Mouse (Mus musculus) neutrophil, adult 5-6 weeks (primary cell): ENCODE results near the gene L2hgdh. TPM values are rescaled to one million over a fixed set of nuclear protein-coding genes. Genes with fewer than 3 reads are reported as not detected.

ENCODE experiments used
- ATAC-seq: fragments of 151-379, 151-347 bp; 2 replicates; pipeline ENCODE4 v1.8.0; 2017; ENCODE audit warnings: mild to moderate bottlenecking, moderate TSS enrichment; ENCODE audit not compliant: insufficient number of reproducible peaks, poor library complexity, low FRiP score, severe bottlenecking; ENCODE audit errors: extremely low read depth
- total RNA-seq: library from RNA; stranded (forward); fragments of 200-1000 nt; gene quantifications from 2 replicates; pipeline ENCODE4 v1.2.3, GENCODE M21; 2017

Gene L2hgdh
- 3.6 and 5.4 TPM in 2 replicates for total RNA-seq

DNA sequence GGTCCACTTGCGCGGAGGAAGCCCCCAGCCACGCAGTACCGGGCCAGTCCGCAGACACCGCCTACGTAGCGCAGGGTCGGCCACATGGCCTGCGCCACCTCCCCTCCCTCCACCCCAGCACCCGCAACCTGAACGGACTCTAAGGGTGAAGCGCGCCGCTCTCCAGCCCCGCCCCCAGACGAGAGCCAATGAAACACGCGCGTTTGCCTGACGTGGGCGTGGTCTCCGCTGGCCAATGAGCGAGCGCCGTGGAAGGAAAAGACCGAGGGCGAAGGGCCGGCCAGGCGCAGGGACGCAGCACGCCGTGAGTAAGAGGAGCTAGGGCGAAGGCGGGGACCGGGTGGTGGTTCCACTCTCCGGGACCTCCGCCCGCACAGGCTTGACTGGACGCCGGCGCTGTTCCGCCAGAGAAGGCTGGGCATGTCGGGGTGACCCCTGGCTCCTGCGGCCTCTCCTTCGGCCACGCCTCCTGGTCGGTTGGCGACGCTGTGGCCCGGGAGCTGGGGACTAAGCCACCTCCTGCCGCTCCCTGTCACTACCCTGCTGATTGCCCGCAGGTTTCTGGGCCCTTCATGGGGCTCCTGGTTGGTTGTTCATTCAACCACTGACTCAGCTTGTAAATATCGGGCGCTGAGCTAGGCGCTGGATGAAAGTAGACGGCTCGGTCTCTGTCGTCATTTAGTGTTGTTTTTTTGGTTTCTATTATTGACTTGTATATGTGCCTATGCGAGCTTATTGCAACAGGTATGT is at the start of gene L2hgdh, which contains the start of gene Atp5s:
L2hgdh (minus strand) TSS at position 163 of the 750 bp plus-strand sequence.
Atp5s (plus strand) TSS at position 240 of the 750 bp plus-strand sequence.
- ATAC-seq = peak; percentile 96

DNA sequence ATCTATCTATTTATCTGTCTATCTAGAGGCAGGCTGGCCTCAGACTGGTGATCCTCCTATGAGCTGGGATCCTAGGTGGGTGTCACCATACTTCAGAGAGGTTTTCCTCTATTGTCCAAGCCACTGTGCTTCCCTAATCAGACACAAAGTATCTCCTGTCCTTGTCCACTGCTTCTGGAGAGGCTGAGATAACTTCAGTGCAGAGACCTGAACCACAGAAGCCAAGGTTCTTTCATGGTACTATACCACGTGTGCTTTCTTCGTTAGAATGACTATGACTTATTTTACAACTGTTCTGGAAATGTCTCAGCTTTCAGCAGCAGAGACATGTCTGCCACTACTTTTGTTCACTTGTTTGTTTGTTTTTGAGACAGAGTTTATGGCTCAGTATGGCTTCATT is 44.2 kb upstream of the L2hgdh start:
- no peak for ATAC-seq

DNA sequence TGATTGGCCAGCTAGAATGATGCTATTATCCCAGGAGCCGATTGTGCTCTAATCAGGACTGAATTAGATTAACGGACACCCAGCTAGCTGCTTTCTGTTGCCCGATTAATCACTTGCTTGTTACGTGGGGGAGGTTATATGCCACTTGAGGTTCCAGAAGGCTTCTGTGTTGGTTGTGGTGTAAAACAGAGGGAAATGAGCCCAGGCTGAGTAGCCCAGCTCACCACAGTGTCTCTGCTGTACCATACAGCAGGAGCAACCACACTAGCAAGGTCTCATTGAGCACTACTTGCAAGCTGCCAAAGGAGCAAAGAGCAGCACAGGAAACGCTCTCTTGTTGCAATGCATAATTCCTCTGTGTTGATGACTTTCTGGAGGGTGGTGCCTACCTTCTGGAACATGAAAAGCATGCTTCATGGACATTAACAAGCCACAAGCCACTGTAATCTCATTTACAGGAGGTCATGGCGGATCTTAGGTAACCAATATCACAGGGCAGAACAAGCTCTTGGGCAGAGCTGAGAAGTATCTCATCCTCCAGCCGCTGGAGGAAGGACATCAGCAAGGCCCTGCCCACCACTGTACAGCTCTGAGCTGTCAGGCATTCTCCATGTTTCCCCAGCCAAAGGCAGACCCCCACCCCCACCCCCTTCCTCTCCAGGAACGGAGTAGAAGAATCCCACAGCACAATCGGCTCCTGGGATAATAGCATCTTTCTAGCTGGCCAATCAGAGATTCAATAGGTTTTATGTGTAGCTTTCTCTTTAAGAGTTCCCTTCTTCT is 43.0 kb upstream of the L2hgdh start:
- ATAC-seq = no peak

DNA sequence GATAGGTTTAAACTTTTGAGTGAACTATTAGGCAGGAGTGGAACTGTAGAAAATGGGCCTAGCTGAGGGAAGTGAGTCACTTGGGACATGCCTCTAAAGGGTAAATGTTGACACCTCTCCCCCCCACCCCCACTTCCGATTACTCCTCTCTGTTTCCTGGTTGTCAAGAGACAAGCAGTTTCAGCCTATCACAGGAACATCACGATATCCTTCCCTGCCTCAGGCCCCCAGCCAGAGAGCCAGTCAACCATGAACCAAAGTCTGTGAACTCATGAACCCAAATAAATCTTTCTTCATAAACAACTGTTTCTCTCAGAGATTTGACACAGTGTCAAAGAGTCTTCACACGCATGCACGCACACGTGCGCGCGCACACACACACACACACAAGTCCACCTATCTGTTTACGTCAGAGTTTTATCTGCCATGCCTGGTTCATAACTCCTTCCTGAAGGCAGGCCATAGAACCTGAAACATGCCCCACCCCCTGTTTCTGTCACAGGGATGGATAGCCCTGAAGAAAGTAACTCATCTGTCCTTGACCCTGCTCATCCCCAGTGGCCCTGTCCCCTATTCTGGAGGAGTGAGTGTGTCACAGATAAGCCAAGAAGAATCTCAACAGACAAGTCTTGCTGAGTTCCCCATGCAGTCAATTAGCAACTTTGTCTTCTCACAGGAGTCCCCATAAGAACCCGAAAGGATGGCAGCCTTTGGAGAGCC is 41.7 kb upstream of the L2hgdh start:
- ATAC-seq = peak; percentile 55

DNA sequence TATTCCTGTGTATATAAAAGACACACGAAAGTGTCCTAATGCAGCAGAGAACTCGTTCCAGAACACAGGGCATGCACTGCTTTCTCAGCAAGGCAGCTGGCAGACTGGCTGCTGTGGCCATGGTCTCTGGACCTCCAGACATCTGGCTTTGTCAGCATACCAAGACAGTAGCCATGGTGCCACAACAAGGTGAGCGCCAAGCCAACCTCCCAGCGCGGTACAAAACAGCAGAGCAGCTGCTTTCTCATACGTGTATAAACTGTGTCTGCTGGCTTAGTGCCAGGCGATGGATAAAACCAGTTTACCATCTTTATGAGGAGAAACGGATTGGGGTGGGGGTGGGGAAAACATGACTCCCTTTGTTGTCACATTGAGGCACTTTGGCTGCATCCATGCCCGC is 40.9 kb upstream of the L2hgdh start:
- ATAC-seq = no peak

DNA sequence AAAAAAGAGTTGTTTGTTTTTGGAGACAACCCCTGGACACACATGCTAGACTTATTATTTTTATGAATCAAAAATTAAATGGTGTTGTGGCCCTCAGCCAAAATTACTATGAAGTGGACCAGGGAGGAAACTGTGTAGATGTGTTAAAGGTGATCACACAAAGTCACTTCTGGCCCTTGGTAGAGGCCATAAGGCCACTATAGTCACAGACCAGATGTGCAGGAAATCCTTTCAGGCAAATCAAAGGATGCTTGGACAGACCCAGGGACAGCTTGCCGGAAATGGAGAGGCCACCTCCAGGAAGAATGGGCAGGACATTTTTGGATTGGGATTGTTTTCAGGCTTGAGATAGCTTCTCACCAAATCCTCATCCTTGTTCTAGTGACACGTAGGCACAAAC is 36.9 kb upstream of the L2hgdh start:
- ATAC-seq = no peak

DNA sequence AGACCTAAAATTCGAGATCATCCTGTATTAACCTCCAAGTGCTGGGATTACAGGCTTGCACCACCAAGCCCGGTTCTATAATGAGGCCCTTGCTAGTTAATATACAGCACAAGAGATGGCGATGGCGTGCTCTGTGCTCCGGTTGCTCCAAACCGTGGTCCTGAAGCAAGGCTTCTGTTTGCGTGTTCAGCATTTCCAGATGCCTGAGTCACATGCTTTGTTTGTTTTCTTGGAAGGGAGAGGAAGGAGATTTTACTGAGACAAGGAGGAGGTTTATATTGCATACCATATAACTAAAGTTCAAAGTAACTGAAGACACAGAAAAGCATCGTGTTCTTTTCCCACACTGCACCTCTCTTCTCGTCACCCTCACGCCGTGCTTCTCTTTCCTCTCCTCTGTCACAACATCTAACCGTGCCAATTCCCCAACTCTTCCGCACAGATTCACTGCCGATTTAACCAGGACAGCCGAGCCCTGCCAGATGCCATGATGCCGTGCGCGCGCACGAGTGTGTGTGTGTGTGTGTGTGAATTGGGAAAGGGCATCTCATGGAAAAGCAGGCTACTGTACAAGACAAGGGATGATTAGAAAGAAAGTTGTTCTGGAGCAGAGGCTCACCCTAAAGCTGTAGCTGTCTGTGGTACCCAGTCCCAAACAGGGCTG is 36.2 kb upstream of the L2hgdh start:
- ATAC-seq = no peak

DNA sequence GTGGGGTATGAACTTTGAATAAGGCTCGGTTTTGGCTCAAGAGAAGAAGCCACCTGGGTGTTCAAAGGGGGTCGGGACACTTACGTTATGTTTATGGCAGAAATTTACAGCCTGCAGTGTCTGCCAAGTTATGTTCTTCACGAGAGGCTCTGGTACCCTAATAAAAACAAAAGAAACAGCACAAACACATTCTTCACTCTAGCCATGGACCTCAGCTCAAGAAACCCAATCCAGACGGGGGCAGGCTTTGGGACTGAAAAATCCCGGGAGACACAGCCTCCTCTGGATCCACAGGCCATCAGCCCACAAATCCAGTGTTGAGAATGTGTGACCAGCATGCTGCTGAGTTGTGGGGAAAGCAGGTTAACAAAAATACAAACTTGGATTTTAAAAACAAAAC is 35.3 kb upstream of the L2hgdh start:
- ATAC-seq = no peak

DNA sequence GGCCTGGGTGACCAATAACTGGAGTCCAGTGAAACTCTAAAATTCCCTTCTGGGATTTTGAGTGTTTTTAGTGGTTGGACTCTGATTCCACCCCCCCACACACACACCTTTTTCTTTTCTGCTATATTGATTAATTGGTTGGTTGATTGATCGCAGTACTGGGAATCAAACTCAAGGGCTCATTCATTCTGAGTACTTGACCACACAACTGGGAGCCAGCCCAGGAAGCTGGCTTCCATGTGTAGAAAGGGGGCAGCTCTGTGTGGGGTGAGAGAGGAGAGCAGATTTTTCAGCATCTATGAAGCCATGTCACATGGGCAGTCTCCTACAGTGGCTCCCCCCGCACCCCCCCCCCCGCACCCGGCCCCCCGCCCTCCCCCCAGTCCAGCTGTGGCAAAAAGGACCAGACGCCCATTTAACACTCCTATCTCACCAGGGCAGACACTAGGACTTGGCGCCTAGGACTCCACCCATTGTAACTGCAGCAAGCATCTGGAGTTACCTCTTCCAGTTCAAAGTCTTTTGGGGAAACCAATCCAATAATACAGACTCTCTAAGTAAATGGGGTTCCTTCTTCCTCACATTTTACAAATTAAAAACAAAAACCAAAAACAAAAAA is 34.7 kb upstream of the L2hgdh start:
- no peak for ATAC-seq

DNA sequence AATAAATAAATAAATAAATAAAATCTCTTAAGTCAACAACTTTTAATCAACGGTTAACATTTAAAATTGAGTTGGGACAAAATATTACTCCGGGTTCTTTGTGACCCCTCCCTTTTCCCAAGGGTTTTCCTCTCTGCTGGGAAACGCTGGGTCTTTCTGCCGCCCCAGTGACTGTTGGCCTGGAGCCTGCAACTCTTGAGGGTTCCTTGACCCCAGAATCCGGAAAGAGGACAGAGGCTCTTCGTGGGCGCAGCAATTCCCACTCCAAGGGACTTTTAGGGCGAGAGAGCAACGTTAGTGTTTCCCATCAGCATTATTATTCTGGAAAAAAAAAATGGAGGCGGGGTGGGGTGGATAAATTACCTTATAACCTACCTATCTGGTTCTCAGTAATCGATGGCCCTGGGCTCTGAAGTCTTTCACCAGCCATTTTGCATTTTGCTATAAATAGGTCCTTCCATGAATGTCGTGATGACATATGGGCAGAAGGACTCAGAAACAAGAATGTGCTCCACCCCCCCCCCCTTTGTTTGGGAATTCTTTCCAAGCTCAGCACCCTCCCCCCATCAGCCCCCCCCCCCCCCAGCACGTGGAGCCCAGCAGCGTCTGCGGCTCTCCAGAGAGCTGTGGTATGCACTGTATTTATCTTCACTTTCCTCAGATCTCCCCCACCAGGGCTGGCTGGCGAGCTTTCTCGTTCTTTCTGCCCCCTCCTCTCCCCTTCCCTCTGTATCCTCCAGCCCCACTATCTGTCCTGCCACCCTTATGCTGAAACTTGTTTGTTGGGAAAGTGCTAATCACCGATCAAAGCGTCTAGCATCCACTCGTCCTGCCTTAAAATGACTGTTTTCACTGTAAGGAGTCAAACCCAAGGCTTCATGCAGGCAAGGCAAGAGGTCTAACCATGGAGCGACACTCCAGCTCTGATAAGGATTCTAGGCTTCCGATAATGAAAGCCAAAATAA is 33.8 kb upstream of the L2hgdh start:
- no peak for ATAC-seq

DNA sequence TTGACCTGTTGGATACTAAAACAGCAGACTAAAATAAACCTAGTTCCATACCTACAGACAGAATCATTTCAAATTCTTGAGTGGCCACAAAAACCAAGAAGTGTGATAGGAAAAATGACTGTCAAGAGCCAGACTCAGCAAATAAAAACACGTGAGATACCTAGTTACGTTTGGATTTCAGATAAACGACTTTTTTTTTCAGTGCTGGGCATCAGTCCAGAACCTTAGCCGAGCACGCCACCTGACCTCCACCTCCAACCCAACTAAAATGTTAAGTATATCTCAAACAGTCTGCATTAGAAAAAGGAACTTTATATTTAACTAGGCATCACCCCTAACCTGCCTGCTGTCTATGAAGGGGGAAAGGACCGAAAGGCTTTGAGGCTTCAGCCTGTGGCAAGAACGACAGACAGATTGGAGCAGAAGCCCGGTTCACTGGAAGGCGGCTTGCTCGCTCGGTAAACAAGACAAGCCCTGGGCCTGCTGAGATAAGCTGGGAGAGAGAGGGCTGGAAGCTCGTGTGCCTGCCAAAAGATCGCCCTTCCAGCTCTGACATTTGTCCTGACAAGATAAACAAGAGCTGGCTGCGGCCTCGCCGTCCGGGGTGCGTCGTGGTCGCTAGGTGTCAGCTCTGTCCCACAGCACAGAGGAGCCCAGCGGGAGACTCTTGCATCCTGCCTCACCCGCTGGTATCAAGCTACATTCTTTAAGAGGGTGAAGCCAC is 32.9 kb upstream of the L2hgdh start:
- ATAC-seq = peak; percentile 84

DNA sequence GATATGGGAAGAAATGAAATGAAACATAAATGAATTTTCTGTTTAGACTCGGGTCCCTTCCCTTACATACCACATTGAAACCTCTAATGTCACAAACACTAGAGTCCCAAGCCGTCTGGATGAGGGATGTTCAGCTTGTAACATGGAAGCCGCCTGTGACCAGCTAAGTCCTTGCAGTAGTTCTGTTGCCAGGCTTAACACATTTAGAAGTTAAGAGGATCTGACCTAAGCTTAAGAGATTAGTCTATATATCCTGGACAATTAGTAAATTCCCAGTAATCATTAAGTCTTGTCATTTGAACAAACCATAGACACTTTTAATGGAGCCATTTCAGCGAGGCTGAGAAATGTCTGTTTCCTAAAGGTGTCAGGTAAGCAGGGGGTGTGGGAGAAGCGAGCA is 31.3 kb upstream of the L2hgdh start:
- ATAC-seq = no peak

DNA sequence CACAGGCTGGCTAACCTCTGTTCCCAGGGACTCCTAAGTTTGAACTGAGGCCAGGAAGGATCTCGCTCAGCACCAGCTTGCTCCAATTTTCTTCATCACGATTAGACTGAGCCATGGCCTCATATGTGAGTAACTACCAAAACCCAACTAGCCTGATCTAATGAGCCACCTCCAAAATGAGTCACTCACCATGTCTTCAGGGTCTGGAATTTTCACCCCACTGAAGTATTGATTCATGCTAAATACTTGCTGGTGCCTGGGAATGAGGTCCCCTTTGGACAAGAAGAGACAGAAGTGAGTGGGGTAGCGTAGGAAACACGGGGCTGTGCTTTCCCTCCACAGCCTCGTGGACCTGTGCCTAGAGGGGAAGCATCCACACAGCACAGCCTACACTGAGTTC is 29.3 kb upstream of the L2hgdh start:
- no peak for ATAC-seq

DNA sequence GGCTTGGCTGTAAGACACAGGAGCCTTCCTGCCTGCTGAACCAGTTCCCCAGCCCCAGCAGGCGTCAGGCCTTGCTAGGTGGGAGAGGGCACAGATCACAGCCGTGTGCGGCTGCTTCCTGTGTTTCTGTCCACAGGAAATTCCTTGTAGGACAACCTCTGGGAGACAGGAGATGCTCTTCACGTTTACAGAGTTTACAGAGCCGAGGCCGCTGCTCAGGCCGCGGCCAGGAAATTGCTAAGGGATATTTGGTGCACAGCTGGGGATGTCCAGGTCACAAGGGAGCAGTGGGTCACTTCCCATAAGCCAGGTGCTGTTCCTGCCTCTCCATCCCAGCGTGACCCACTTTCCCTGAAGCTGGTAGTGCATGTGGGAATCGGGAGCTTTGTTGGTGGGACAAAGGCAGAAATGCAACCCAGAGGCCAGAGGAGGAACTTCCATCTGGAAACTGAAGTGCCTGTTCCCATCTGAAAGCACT is 27.2 kb upstream of the L2hgdh start:
- ATAC-seq = no peak

DNA sequence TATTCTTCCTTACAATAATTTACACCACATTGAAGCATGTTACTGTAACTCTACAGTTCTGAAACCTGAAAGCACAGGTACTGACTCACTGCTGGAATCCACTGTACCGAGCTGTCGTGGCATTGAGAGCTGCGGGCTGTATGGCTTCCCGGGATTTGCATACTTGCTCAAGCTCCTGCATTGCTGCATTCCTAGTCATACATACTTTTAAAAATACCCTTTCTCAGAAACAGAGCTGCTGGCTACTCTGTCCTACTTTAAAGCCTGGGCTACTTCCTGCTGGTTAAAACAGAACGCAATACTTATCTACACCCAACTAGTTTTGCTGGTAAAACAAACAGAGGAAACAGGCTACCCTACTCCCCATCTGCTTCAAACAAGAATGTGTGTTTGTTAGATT is 19.5 kb upstream of the L2hgdh start:
- ATAC-seq = no peak

DNA sequence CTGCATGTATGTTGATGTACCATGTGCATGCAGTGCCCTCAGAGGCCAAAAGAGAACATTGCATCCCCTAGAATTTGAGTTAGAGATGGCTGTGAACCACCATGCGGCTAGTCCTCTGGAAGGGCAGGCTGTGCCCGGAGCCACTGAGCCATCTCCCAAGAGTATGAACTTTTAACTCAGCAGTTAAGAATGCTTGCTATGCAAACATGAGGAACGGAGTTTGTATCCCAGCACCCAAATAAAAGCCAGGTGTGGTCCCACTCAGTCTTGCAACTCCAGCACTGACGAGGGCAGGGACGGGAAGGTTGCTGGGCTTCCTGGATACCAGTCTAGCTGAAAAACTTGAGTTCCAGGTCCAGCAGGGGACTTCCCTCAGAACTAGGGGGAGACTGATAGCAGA is 17.3 kb upstream of the L2hgdh start:
- ATAC-seq = no peak

DNA sequence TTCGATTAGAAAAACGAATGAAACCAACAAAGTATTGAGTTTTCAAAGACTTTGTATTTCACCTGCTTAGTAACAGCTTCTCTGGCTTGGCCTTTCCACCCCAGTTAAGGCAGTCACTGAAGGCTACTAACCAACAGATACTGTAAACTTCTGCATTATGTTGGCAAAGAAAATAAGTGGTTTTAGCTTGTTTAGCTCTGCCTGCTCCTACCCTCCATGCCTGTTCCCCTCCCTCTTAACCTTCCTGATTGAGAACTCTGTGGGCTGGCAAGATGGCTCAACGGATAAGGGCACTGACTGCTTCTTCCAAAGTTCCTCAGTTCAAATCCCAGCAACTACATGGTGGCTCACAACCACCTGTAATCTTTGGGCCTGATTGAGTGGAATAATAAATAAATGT is 9.2 kb upstream of the L2hgdh start:
- no peak for ATAC-seq
